Mouse (Mus musculus) heart, embryonic 14.5 days (tissue): ENCODE measurements around the gene Pax5. TPM values are rescaled to one million over a fixed set of nuclear protein-coding genes. Genes with fewer than 3 reads are reported as not detected.

Experiments
- ATAC-seq: fragments of 200-750 bp; cut with Nextera tagmentation; 2 replicates; pipeline ENCODE4 v1.8.0; 2017; ENCODE audit warnings: low read depth, moderate TSS enrichment; ENCODE audit not compliant: insufficient number of reproducible peaks, insufficient read depth, low FRiP score
- H3K27ac ChIP-seq, 2 experiments: fragments of 200-500 bp in 1 of 2; fragments of 300-500 bp in 1 of 2; sonication (generic) in 1 of 2; replicated peaks in 1 of 2; 2 replicates each; pipeline ENCODE4 v1.5.1; 2012 to 2014; ENCODE audit warnings: low read depth in 2 of 2, low read length in 2 of 2, control low read depth in 1 of 2, mild to moderate bottlenecking in 1 of 2, mixed read lengths in 1 of 2; ENCODE audit not compliant: control insufficient read depth in 1 of 2, insufficient read depth in 1 of 2
- H3K27me3 ChIP-seq: fragments of 300-500 bp; sonication (generic); 2 replicates; pipeline ENCODE4 v1.6.1; 2014; ENCODE audit warnings: mild to moderate bottlenecking, low read length, control low read depth; ENCODE audit not compliant: control insufficient read depth, insufficient read depth
- H3K36me3 ChIP-seq: fragments of 300-500 bp; sonication (generic); 2 replicates; pipeline ENCODE4 v1.6.1; 2014; ENCODE audit warnings: mild to moderate bottlenecking, control low read depth, low read length, mixed read lengths; ENCODE audit not compliant: control insufficient read depth, insufficient read depth
- H3K4me1 ChIP-seq, 2 experiments: fragments of 200-500 bp in 1 of 2; fragments of 300-500 bp in 1 of 2; sonication (generic) in 1 of 2; 2 replicates each; pipeline ENCODE4 v1.6.1; 2012 to 2014; ENCODE audit warnings: low read length in 2 of 2, control low read depth in 1 of 2, mixed read lengths in 1 of 2; ENCODE audit not compliant: control insufficient read depth in 2 of 2, insufficient read depth in 2 of 2
- H3K4me2 ChIP-seq: fragments of 300-500 bp; sonication (generic); 2 replicates; pipeline ENCODE4 v1.6.1; 2014; ENCODE audit warnings: mild to moderate bottlenecking, low read length
- H3K4me3 ChIP-seq, 2 experiments: fragments of 200-500 bp in 1 of 2; fragments of 300-500 bp in 1 of 2; sonication (generic) in 1 of 2; 2 replicates each; pipeline ENCODE4 v1.5.1; 2012 to 2014; ENCODE audit warnings: low read length in 2 of 2, mild to moderate bottlenecking in 2 of 2, control low read depth in 1 of 2, low read depth in 1 of 2, moderate library complexity in 1 of 2; ENCODE audit not compliant: control insufficient read depth in 1 of 2, insufficient read depth in 1 of 2
- H3K9ac ChIP-seq: fragments of 300-500 bp; sonication (generic); 2 replicates; pipeline ENCODE4 v1.6.1; 2014; ENCODE audit warnings: mild to moderate bottlenecking, low read length
- H3K9me3 ChIP-seq: fragments of 300-500 bp; sonication (generic); 2 replicates; pipeline ENCODE4 v1.6.1; 2016; ENCODE audit warnings: low read length, control low read depth; ENCODE audit not compliant: control insufficient read depth
- WGBS: fragments of 180-500 bp; shearing (Covaris S2); extraction: QIAGEN DNeasy Blood & Tissue Kit; methylation state at CpG from one replicate; pipeline ENCODE4 v1.1.7; 2014; 5-methylcytosine and 5-hydroxymethylcytosine counted together
- polyA plus RNA-seq: library from polyadenylated mRNA; unstranded; fragments of >200 nt; fragmentation: Nextera tagmentation; extraction: Ambion mirVana; gene quantifications from 2 replicates; pipeline ENCODE4 v1.2.1, GENCODE M21; 2014

The Pax5 gene
- polyA plus RNA-seq, 1 experiment from 2014 or later: not detected

DNA sequence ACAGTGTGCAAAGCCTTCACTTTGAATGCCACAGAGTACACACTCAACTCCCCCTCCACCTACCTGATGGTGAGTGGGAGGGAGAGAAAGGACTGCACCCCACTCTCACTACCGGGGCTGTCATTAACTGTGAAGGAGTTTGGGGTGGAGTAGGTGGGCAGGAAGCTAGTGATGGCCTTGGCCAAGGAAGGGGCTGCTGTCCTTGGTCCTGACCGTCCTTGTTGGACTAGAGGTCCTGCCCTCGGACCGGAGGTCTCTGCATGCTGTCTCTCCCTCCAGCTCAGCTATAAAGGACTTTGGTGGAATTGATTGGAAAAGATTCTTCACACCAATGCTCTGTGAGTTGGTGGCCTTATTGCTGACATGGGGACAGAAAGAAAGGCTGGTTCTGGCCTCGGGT, 131.7 kb downstream of the Pax5 start:
- no peak overlapping the region for H3K9ac ChIP-seq
- WGBS: 43% methylated on average over 5 of the region's 5 CpGs
- peaks cover 7% of the 10 kb centered on the region; the same call in 1 of the 2 replicates for H3K27me3 ChIP-seq
- H3K9me3 ChIP-seq: no peaks in the 10 kb centered on the region
- no peak overlapping the region for H3K4me2 ChIP-seq
- no peak overlapping the region for H3K4me3 ChIP-seq
- H3K36me3 ChIP-seq: no peaks in the 10 kb centered on the region
- H3K27ac ChIP-seq: no peak overlapping the region
- H3K4me1 ChIP-seq: no peaks in the 10 kb centered on the region
- no peak for ATAC-seq

DNA sequence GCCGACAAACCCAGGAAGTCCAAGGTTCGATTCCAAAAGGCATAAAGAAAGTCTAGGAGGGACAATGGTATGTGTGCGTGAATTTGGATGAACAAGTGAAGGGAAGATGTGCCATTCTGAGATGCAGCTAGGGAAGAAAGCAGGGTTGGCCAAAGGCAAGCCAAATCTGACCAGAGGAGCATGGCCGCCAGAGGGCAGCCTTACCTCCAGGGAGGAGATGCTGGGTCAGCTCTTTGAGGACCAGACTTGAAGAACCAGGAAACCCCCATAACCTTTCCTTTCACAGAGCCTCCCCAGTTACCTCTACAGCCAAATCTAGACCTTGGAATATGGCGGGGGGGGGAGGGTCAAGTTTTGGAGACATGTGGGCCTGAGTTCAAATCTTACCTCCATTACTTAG, 133.0 kb downstream of the Pax5 start:
- ATAC-seq: no peak
- no peak overlapping the region for H3K9ac ChIP-seq
- H3K4me2 ChIP-seq: no peak overlapping the region
- no peaks in the 10 kb centered on the region for H3K4me1 ChIP-seq
- no peak overlapping the region for H3K4me3 ChIP-seq
- peaks cover 7% of the 10 kb centered on the region; the same call in 1 of the 2 replicates for H3K27me3 ChIP-seq
- no peaks in the 10 kb centered on the region for H3K9me3 ChIP-seq
- H3K27ac ChIP-seq: no peak overlapping the region
- H3K36me3 ChIP-seq: no peaks in the 10 kb centered on the region
- WGBS: 35% methylated on average over 5 of the region's 5 CpGs

DNA sequence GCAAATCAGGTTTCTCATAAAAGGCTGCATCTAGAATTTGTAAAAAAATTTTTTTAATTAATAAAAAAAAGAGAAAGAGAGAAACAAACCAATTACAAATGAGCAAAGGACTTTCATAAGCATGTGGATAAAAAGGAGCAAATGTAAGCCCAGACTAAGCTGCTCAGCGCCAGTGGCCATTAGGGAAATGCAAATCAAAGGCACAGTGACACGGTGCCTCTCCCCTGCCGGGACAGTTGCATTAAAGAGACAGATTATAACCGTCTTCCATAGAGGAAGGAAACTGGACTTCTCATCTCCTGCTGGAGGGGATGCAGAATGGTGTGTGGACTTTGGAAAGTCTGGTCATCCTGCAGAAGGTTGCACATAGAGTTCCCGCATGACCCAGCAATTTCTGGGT, 133.5 kb downstream of the Pax5 start:
- Histone ChIP-seq H3K36me3 (no peaks in the 10 kb centered on the region), H3K4me2 (no peak overlapping the region), H3K4me1 (no peaks in the 10 kb centered on the region), H3K27ac (no peak overlapping the region), H3K27me3 (peaks cover 7% of the 10 kb centered on the region; the same call in 1 of the 2 replicates), H3K4me3 (no peak overlapping the region), H3K9me3 (no peaks in the 10 kb centered on the region), H3K9ac (no peak overlapping the region)
- 39% methylated on average over 5 of the region's 5 CpGs for WGBS
- no peak for ATAC-seq

DNA sequence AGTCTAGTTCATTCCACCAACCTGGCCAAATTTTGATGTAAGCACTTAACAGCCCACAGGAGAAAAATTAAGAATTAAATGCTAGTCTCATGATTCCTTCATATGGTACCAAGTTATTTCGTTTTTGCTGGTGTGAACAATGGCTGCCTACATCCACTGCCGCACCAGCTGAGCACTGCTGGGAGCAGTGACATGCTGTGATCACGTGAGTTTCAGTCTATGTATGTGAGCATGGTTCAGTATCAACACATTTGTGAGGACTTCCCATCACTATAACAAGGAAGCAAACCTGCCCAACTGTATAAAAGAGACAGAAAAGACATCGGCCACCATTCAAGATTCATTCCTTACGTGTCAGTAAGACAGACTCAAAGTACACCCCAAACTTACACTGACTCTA, 137.3 kb downstream of the Pax5 start:
- Histone ChIP-seq H3K27me3 (peaks cover 9% of the 10 kb centered on the region; the same call in 1 of the 2 replicates), H3K4me2 (no peak overlapping the region), H3K27ac (no peak overlapping the region), H3K36me3 (no peaks in the 10 kb centered on the region), H3K9me3 (no peaks in the 10 kb centered on the region), H3K4me3 (no peak overlapping the region), H3K4me1 (no peaks in the 10 kb centered on the region), H3K9ac (no peak overlapping the region)
- WGBS: 85% methylated on average over 5 of the region's 5 CpGs
- no peak for ATAC-seq

DNA sequence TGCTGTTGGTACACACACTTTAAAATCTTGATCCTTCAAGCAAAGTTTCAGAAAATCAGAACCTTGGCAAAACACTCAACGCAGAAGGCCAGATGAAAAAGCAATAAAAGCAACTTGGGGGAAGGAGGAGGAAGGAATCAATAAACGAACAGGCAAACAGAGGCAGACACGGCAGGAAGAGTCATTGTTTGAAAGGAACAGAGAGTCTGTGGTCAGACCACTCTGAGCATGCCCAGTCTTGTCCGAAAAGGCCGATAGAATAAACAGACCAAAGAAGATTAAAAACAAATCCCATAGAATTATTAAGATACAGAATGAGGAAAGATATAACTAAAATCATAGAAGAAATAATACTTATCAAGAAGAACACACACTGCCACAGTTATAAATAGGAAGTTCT, 137.9 kb downstream of the Pax5 start:
- Histone ChIP-seq H3K4me1 (no peaks in the 10 kb centered on the region), H3K27ac (no peak overlapping the region), H3K36me3 (no peaks in the 10 kb centered on the region), H3K9ac (no peak overlapping the region), H3K4me3 (no peak overlapping the region), H3K9me3 (no peaks in the 10 kb centered on the region), H3K27me3 (peaks cover 9% of the 10 kb centered on the region; the same call in 1 of the 2 replicates), H3K4me2 (no peak overlapping the region)
- no peak for ATAC-seq
- WGBS: 71% methylated on average over 5 of the region's 5 CpGs

DNA sequence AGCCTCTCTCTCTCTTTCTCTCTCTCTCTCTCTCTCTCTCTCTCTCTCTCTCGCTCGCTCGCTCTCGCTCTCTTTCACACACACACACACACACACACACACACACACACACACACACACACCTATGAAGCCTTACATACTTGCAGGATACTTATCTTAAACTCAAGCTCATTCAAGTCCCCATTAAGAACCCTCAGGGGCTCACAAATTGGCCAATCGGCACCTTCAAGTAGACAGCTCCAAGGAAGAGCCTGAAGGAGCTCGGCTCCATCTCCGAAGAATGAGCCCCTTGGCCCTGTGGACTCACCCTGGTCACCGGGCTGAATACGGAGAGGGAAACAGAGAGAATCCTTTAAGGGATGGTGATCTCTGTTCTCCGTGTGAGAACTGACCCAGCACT, 141.1 kb downstream of the Pax5 start:
- no peaks in the 10 kb centered on the region for H3K36me3 ChIP-seq
- H3K4me1 ChIP-seq: no peaks in the 10 kb centered on the region
- no peak overlapping the region for H3K4me3 ChIP-seq
- peaks cover 23% of the 10 kb centered on the region for H3K27me3 ChIP-seq
- no peak overlapping the region for H3K27ac ChIP-seq
- no peak for ATAC-seq
- no peak overlapping the region for H3K9ac ChIP-seq
- H3K9me3 ChIP-seq: no peaks in the 10 kb centered on the region
- WGBS: 76% methylated on average over 10 of the region's 10 CpGs
- no peak overlapping the region for H3K4me2 ChIP-seq

DNA sequence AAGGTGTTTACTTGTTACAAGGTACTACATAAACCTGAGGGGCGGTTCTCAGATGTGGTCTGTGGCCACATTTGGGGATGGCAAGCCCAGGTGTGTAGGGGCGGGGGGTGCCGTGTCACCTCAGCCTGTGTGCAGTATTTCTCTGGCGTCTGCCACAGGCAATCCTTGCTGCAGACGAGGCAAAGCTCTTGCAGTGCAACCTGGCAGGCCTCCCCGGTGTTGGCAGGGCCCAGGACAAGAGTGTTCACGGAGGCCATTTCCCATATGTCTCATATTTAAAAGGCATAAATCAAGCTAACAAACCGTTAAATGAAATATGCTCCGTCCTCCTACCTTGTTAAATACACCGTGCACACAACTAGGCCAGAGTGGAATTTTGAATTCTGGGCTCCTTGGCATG, 141.6 kb downstream of the Pax5 start:
- peaks cover 27% of the 10 kb centered on the region for H3K27me3 ChIP-seq
- 75% methylated on average over 10 of the region's 10 CpGs for WGBS
- H3K36me3 ChIP-seq: no peaks in the 10 kb centered on the region
- no peak overlapping the region for H3K9ac ChIP-seq
- H3K4me1 ChIP-seq: no peaks in the 10 kb centered on the region
- no peaks in the 10 kb centered on the region for H3K9me3 ChIP-seq
- H3K27ac ChIP-seq: no peak overlapping the region
- H3K4me3 ChIP-seq: no peak overlapping the region
- H3K4me2 ChIP-seq: no peak overlapping the region
- ATAC-seq: no peak

DNA sequence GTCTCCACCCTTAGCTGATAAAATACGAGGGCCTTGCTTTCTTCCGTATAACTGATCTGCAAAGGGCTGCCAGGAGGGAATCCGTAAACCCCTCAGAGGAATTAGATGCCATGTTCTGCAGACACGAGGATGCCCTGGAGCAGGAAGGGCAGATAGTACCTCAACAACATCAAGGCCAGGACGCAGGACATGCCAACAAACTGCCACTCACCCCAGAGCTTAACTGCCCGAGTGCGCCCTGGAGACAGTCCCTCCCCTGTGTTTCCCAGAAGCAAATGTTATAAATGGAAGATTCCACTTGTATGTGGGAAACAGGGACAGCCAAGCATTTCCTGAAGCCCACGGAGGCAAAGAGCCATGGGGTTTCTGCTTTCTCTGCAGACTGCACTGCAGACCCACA, 143.9 kb downstream of the Pax5 start:
- ATAC-seq: no peak
- peaks cover 34% of the 10 kb centered on the region for H3K27me3 ChIP-seq
- H3K4me3 ChIP-seq: no peak overlapping the region
- no peak overlapping the region for H3K27ac ChIP-seq
- 64% methylated on average over 8 of the region's 8 CpGs for WGBS
- no peaks in the 10 kb centered on the region for H3K9me3 ChIP-seq
- no peak overlapping the region for H3K4me2 ChIP-seq
- H3K9ac ChIP-seq: no peak overlapping the region
- no peaks in the 10 kb centered on the region for H3K4me1 ChIP-seq
- no peaks in the 10 kb centered on the region for H3K36me3 ChIP-seq
